Mouse (Mus musculus) liver, adult 2 months (tissue): ENCODE results near the gene Nat9.

ENCODE experiments used
- CTCF ChIP-seq: fragments of 200-500 bp; IDR thresholded peaks from 2 replicates; pipeline ENCODE4 v1.5.1; 2011; ENCODE audit warnings: low read depth, low read length, control low read depth
- POLR2A ChIP-seq: fragments of 200-500 bp; IDR thresholded peaks from 2 replicates; pipeline ENCODE4 v1.6.1; 2011; ENCODE audit warnings: low read length, control low read depth; ENCODE audit not compliant: insufficient read depth; ENCODE audit errors: extremely low read depth

DNA sequence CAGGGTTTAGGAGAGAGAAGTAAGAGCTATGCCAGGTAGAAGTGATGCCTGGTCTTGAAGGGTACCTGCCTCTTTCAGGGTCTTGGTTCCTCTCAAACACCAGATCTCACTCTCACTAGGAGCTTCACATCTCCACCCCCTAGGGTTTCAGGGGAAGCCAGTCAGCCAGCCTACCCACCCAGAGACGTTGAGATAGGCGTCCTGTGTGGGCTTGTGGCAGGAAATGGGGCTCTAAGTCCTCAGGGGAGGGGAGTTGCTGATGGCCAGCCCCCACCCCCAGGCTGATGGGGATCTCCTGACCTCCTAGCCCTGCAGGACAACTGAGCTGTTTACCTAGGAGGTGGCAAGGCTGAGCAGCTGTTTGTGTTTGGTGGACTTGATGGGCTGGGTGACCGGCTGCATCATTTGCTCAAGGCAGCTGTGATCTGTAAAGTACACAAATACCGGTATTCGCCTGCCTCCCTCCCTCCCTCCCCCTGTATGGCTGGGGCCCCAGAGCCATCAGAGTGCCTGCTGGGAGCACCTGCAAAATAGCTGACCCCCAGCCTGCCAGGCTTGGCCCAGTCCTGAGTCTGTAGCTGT, 32.5 kb downstream of the Nat9 start:
- no peak for TF ChIP-seq CTCF
- TF ChIP-seq POLR2A = no peak
